Mouse (Mus musculus) yolk sac, embryonic 10.5 days (tissue): ENCODE measurements around the gene Gch1.

Experiments used
- DNase-seq: peaks from one replicate; pipeline ENCODE4 v3.0.0-alpha.2; 2017; ENCODE audit warnings: low spot score

Gene Gch1

GRCm38 (mm10) chr14:47188848-47189634 lies at the start of gene Gch1:
Gene Gch1, minus strand, starts transcription at chr14:47189413.
- peak; percentile 83 for DNase-seq

DNA sequence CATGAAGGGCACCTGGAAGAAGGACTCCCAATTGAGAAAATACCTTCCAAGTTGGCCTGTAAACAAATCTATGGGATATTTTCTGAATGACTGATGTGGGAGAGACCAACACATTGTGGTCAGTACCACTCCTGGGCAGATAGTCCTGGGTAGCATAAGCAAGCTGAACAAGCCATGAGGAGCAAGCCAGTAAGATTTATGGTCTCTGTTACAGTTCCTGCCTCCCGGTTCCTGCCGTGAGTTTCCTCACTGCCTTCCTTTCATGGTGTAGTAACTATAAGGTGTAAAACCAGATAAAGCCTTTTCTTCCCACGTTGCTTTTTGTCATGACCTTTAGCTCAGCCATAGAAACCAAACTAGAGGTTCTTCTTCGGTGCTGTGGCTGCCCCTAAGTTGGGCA lies 48.1 kb upstream of the Gch1 start:
- DNase-seq = no peak

- DNase-seq = no peak
Measured at GRCm38 (mm10) chr14:47236491-47236890, 47.3 kb upstream of the Gch1 start.

- DNase-seq = no peak
Measured at GRCm38 (mm10) chr14:47234526-47235250, 45.5 kb upstream of the Gch1 start.

DNA sequence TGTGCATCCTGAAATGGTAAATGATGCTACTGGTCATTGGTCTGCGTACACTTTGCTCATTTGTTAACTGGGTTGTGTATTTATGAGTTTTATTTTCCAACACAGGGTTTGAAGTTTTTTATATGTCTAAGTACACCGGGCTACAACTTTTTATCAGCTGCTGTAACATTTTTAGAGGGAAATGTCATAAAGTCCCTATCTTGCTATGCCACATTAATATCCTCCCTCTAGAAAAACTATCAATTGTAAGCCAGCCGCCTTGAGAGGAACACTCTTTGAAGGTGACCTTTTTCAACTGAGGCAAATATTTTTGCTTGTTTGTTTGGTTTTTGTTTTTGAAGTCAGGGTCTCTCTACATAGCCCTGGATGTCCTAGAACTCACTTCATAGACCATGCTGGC lies 44.8 kb upstream of the Gch1 start:
- DNase-seq = no peak

- no peak for DNase-seq
Measured at GRCm38 (mm10) chr14:47233602-47234001, 44.4 kb upstream of the Gch1 start.

- DNase-seq = no peak
Measured at GRCm38 (mm10) chr14:47229796-47230376, 40.7 kb upstream of the Gch1 start.

DNA sequence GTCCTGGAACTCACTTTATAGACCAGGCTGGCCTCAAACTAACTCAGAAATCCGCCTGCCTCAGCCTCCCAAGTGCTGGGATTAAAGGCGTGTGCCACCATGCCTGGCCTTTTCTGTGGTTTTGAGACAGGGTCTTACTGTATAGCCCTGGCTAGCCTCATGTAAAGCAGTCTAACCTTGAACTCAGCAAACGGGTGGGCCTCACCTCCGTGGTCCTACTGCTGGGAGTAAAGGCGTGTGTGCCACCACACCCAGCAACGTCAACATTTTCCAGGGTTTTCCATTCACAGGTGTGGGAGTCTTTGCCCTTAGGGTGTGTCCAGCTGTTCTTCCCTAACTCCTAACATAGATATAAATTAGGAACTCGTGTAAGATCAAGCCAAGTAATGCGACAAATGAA lies 36.7 kb upstream of the Gch1 start:
- no peak for DNase-seq

GRCm38 (mm10) chr14:47224476-47225325 lies 35.5 kb upstream of the Gch1 start:
- DNase-seq = no peak

DNA sequence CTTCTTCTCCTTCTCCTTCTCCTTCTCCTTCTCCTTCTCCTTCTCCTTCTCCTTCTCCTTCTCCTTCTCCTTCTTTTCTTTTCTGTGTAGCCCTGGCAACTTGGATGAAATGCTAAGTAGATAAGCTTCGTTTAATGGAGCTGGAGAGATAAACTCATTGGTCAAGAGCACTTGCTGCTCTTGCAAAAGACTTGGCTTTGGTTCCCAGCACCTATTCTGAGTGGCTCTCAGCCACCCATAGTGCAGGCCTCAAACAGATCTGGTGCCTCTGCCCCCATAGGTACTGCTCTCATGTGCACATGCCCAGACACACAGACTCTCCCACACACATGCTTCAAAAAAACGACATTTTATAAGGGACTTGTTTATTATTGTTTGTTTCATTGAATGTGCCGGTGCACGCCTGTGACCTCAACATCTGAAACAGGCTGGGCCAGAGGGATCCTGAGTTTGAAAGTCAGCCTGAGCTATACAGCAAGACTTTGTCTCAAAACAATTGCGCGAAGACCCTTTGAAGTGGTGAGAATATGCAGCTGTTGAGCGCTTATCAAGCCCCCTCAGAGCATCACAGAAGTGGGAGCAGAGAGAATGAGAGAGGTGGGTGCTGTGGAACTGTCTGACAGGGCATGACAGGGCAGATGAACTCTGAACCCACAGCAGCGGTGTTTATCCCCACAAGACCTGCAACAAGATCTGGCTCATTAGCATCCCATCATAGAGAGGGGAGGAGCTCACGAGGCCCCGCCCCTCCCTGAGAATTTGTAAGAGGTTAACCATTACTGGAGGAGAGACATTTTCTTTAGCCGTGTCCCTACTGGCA lies 33.6 kb upstream of the Gch1 start:
- DNase-seq = no peak

DNA sequence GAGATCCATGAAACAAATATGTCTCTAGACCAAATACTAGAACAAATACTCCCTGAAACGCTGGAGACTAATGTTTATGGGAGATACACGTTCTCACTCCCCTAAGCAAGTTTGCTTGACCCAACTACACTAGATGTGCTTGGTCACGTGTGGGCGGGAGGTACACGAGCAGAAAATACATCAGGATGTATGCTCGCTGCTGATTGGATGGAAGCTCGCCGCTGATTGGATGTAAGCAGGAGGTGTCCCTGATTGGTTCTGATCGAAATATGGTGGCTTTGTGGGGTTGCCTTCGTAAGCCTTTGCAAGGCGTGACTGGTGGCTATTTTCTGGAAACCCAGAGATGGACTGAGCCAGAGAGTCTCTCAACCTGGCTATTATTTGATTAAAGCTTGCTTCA lies 32.4 kb upstream of the Gch1 start:
- no peak for DNase-seq

DNA sequence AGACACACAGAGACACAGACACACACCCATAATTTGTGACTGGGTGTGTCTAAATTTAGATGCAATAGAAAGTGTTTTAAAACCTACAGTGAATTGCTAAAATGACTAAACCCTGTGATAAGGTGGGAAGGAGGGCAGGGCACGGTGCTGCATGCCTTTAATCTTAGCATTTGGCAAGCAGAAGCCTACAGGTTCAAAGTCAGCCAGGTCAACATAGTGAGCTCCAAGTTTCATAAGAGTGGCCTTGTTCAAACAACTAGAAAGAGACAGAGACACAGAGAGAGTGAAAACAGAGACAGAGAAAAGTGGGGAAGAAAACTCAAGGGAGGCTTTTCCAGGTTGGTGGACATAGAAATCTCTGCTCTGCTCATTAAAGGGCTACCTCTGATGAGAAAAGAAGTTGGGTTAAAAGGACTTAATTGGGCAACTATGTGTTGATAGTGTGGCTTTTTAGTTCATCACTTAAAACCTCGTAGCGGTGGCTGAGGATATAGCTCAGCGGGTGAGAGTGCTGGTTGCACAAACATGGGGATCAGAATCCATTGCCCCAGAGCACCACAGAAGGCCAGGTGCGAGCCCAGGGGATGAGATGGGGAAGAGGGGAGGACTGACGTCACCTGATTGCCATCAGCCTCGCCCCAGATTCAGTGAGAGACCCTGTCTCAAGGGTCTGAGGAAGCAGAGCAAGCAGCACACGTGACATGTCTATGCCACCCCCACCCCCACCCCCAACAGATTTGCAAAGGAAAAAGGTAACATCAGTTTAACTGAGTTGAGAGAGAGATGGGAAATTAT lies 31.2 kb upstream of the Gch1 start:
- DNase-seq = no peak

DNA sequence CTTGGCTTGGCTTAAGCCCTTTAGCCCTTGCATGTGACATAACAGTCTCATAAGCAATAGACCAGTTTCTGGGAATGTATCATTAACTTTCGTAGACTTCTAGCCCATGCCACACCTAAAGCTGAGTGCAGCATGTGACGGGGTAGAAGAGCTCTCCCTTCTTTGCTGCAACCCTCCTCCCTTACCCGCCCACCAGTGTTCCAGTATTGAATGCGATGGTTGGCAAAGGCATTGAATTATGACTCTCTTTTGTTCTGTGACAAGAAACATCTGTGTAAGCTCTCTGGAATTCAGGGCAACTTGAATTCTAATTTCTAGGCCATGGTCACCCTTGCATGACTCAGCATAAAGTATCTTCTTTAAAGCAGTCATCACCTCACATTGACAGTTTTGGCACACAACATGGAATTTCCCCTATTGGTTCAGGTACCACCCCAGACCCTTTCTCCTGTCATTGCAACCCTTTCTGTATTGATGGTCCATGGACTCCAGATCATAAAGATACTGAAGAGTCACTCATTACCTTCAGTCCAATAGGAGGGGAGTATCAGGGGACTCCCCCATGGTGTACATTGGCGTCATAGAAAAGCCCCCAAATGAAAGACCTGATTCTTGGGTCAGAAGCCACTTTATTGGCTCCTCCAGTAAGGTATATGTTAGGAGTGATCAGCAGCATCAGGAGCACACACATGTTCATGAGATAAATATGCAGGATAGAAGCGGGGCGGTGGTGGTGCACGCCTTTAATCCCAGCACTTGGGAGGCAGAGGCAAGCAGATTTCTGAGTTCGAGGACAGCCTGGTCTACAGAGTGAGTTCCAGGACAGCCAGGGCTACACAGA lies 29.8 kb upstream of the Gch1 start:
- no peak for DNase-seq

DNA sequence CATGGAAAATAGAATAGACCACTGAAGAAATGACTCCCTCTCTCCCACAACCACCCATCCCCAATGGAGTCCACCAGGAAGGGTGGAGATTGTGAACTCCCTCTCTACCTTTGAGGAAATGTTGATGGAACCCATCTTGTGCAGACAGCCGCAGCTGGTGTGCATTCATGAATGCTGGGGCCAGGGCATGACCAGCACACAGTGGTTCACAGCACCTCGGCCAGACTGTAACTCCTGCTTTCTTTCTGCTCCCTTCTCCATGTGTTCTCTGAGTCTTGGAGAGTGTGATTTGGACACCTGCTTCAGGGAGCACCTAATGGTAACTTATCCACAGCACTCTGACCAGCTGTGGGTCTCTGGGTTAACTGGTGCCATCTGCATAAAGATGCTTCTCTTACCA lies 27.3 kb upstream of the Gch1 start:
- DNase-seq = no peak

DNA sequence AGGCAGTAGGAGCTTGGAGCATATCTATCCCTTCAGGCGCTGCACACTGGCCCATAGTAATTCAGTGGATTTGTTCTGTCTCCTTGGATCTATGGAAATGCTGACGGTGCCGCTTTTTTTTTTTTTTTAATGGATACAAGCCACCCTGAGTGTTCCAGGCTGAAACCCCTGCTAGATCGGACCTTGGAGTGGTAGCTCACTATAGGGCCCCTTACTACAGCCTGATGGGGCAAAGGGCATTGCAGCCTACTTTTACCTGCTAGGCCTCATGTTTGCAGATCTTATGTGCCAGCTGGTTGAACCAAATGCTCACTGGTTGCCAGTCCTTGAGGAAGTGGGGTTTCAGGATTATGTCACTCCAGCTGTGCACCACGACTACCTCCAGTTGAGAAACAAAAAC lies 25.2 kb upstream of the Gch1 start:
- no peak for DNase-seq

GRCm38 (mm10) chr14:47213305-47213704 lies 24.1 kb upstream of the Gch1 start:
- no peak for DNase-seq

- DNase-seq = no peak
Measured at GRCm38 (mm10) chr14:47209669-47210164, 20.5 kb upstream of the Gch1 start.

GRCm38 (mm10) chr14:47208564-47209493 lies 19.6 kb upstream of the Gch1 start:
- no peak for DNase-seq
